Mouse (Mus musculus): ENCODE data around the gene Gm43302.
"Not testable (repeated sequence)": the region's sequence is repeated elsewhere in the genome, so short reads cannot be mapped to it uniquely, and the experiment has no call there.

Gene Gm43302

DNA sequence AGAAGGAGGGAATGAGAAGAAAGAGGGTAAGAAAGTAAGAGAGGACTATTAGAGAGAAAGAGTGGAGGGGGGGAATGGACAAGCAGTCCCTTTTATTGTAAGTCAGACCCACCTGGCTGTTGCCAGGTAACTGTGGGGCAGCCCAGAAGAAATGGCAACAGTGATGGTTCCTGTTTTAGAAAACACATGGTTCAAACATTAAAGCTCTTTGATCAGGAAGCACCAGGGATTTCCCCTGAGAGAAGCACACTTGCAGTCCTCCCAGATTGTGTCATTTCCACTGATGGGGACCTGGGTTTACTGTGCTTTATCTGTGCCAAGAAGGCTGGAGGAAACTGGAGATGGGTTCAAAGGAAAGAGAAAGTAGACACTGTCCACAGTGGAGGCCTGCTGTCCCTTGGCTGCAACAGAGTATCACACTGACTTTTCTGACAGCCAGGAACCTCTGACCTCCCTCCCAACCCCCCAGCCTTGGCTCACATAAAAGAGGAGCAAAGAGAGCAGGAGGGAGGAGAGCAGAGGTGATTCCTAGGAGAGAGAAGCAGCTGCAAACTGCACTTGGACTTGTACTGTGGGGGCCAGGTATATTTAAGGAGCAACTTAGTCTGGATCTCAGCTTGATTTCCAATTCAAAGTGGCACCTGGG is 95.5 kb downstream of the Gm43302 start:
- not testable (repeated sequence) for DNase-seq

DNA sequence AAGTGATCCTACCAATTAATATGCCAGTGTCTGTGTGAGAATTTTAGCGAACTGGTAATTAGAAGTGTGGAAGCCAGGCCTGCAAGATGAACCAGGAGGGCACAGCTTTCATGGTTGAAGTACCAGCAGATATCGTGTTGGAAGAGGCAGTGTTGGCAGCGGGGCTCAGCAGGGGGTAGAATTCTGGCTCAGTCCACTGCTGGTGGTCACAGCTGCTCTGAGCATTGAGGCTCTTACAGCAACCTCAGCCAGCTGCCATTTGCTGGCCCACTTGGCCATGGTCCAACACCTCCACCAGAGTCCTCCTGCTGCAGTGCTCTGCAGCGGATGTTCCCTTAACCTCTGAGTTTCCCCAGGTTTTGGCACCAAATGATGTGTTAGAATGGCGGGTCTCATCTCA is 97.2 kb downstream of the Gm43302 start:
- not testable (repeated sequence) for DNase-seq

DNA sequence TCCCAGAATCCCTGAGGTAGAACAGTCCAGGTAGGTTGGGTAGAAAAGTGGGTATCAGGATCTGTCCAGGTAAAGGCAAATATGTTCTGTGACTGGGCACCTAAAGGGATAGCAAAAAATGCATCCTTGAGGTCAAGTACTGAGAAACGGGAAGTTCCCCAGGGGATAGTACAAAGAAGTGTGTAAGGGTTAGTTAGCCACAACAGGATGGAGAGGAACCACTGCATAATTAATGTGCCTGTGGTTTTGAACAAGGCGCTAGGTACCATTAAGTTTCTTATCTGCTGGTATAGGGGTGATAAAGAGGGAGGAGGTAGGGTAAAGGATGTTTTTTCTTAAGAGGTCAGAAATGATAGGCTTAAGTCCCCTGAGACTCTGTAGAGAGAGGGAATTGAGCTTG is 101.0 kb downstream of the Gm43302 start:
- DNase-seq, result not testable (repeated sequence)

DNA sequence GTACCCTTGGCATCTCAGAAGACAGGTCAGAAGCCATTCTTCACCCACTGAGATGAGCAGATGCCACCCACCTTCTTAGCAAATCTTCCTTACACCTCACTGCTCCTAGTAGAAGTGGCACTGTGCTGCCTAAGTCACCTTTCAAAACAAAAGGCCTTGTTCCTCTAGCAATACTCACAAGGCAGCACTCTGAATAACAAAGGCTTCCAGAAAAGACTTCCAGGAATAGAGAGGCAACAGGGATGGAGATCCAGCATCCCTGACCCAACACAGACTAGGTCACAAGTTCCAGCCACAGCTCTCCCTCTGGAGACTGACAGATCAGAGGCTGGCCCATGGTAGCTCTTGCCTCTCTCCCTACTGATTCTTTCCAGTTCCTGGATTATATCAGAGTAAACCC is 112.0 kb downstream of the Gm43302 start:
- DNase-seq, result no peak
